Mouse (Mus musculus): ENCODE results near the gene Gpsm1. TPM values are rescaled to one million over a fixed set of nuclear protein-coding genes. Genes with fewer than 3 reads are reported as not detected.

Gpsm1 gene
- polyA plus RNA-seq (2014; fragmentation: Nextera tagmentation; extraction: Ambion mirVana), result 24.0 and 24.1 TPM in 2 replicates

GRCm38 (mm10) chr2:26315072-26315924, at the start of gene Gpsm1:
Gene Gpsm1 (plus strand): TSS chr2:26315515.
- Histone ChIP-seq H3K9ac (replicated peaks; ENCODE audit: low read depth, low read length) (peak within 1 kb of the TSS; percentile 95), H3K4me2 (replicated peaks; ENCODE audit: low read depth, low read length) (peak within 1 kb of the TSS; percentile 84), H3K4me1 (ENCODE audit: control insufficient read depth, insufficient read depth, low read length) (peaks cover 33% of the 10 kb centered on the region), H3K27me3 (ENCODE audit: control insufficient read depth, insufficient read depth, low read length) (no peaks in the 10 kb centered on the region), H3K36me3 (ENCODE audit: control insufficient read depth, insufficient read depth, low read length) (0 out of 2 replicates have a peak, but pooled peaks cover 3% of the 10 kb centered on the region), H3K9me3 (ENCODE audit: control insufficient read depth, low read depth, low read length) (no peaks in the 10 kb centered on the region), H3K4me3 (ENCODE audit: low read depth, low read length) (peak within 1 kb of the TSS; percentile 90), H3K27ac (ENCODE audit: low read length) (peak within 1 kb of the TSS; percentile 96)
- WGBS, result under 1% methylated on average over 63 of the region's 66 CpGs
- ATAC-seq (ENCODE audit: insufficient number of reproducible peaks, insufficient read depth, low FRiP score, low read depth), result peak; percentile 87

- Histone ChIP-seq H3K27me3 (ENCODE audit: control insufficient read depth, insufficient read depth, low read length) (no peaks in the 10 kb centered on the region), H3K4me1 (ENCODE audit: control insufficient read depth, insufficient read depth, low read length) (no peaks in the 10 kb centered on the region), H3K4me2 (replicated peaks; ENCODE audit: low read depth, low read length) (no peak overlapping the region), H3K27ac (ENCODE audit: low read length) (no peak overlapping the region), H3K36me3 (ENCODE audit: control insufficient read depth, insufficient read depth, low read length) (no peaks in the 10 kb centered on the region), H3K4me3 (ENCODE audit: low read depth, low read length) (no peak overlapping the region), H3K9me3 (ENCODE audit: control insufficient read depth, low read depth, low read length) (no peaks in the 10 kb centered on the region), H3K9ac (replicated peaks; ENCODE audit: low read depth, low read length) (no peak overlapping the region)
- no peak for ATAC-seq (ENCODE audit: insufficient number of reproducible peaks, insufficient read depth, low FRiP score, low read depth)
- 73% methylated on average over 10 of the region's 10 CpGs for WGBS
Measured at GRCm38 (mm10) chr2:26266066-26266742, 49.1 kb upstream of the Gpsm1 start.

GRCm38 (mm10) chr2:26268216-26268615, 47.1 kb upstream of the Gpsm1 start:
- no peak for ATAC-seq (ENCODE audit: insufficient number of reproducible peaks, insufficient read depth, low FRiP score, low read depth)
- no peaks in the 10 kb centered on the region for H3K9me3 ChIP-seq (ENCODE audit: control insufficient read depth, low read depth, low read length)
- no peak overlapping the region for H3K27ac ChIP-seq (ENCODE audit: low read length)
- H3K36me3 ChIP-seq (ENCODE audit: control insufficient read depth, insufficient read depth, low read length), result no peaks in the 10 kb centered on the region
- H3K9ac ChIP-seq (replicated peaks; ENCODE audit: low read depth, low read length), result no peak overlapping the region
- 72% methylated on average over 3 of the region's 3 CpGs for WGBS
- H3K27me3 ChIP-seq (ENCODE audit: control insufficient read depth, insufficient read depth, low read length), result no peaks in the 10 kb centered on the region
- no peak overlapping the region for H3K4me3 ChIP-seq (ENCODE audit: low read depth, low read length)
- H3K4me2 ChIP-seq (replicated peaks; ENCODE audit: low read depth, low read length), result no peak overlapping the region
- no peaks in the 10 kb centered on the region for H3K4me1 ChIP-seq (ENCODE audit: control insufficient read depth, insufficient read depth, low read length)

GRCm38 (mm10) chr2:26273611-26274010, 41.7 kb upstream of the Gpsm1 start:
- no peaks in the 10 kb centered on the region for H3K9me3 ChIP-seq (ENCODE audit: control insufficient read depth, low read depth, low read length)
- H3K36me3 ChIP-seq (ENCODE audit: control insufficient read depth, insufficient read depth, low read length), result no peaks in the 10 kb centered on the region
- no peak overlapping the region for H3K9ac ChIP-seq (replicated peaks; ENCODE audit: low read depth, low read length)
- ATAC-seq (ENCODE audit: insufficient number of reproducible peaks, insufficient read depth, low FRiP score, low read depth), result peak; percentile 28; the same call in 1 of the 2 replicates
- H3K4me1 ChIP-seq (ENCODE audit: control insufficient read depth, insufficient read depth, low read length), result no peaks in the 10 kb centered on the region
- no peak overlapping the region for H3K4me3 ChIP-seq (ENCODE audit: low read depth, low read length)
- H3K4me2 ChIP-seq (replicated peaks; ENCODE audit: low read depth, low read length), result no peak overlapping the region
- no peak overlapping the region for H3K27ac ChIP-seq (ENCODE audit: low read length)
- 20% methylated on average over 7 of the region's 7 CpGs for WGBS
- no peaks in the 10 kb centered on the region for H3K27me3 ChIP-seq (ENCODE audit: control insufficient read depth, insufficient read depth, low read length)

- 76% methylated on average over 3 of the region's 3 CpGs for WGBS
- Histone ChIP-seq H3K9me3 (ENCODE audit: control insufficient read depth, low read depth, low read length) (no peaks in the 10 kb centered on the region), H3K4me3 (ENCODE audit: low read depth, low read length) (no peak overlapping the region), H3K36me3 (ENCODE audit: control insufficient read depth, insufficient read depth, low read length) (no peaks in the 10 kb centered on the region), H3K4me1 (ENCODE audit: control insufficient read depth, insufficient read depth, low read length) (no peaks in the 10 kb centered on the region), H3K27me3 (ENCODE audit: control insufficient read depth, insufficient read depth, low read length) (no peaks in the 10 kb centered on the region), H3K4me2 (replicated peaks; ENCODE audit: low read depth, low read length) (no peak overlapping the region), H3K9ac (replicated peaks; ENCODE audit: low read depth, low read length) (no peak overlapping the region), H3K27ac (ENCODE audit: low read length) (no peak overlapping the region)
- ATAC-seq (ENCODE audit: insufficient number of reproducible peaks, insufficient read depth, low FRiP score, low read depth), result no peak
Measured at GRCm38 (mm10) chr2:26279712-26280111, 35.6 kb upstream of the Gpsm1 start.

GRCm38 (mm10) chr2:26280594-26280993, 34.7 kb upstream of the Gpsm1 start:
- Histone ChIP-seq H3K9ac (replicated peaks; ENCODE audit: low read depth, low read length) (no peak overlapping the region), H3K27me3 (ENCODE audit: control insufficient read depth, insufficient read depth, low read length) (no peaks in the 10 kb centered on the region), H3K36me3 (ENCODE audit: control insufficient read depth, insufficient read depth, low read length) (no peaks in the 10 kb centered on the region), H3K9me3 (ENCODE audit: control insufficient read depth, low read depth, low read length) (no peaks in the 10 kb centered on the region), H3K4me2 (replicated peaks; ENCODE audit: low read depth, low read length) (no peak overlapping the region), H3K4me1 (ENCODE audit: control insufficient read depth, insufficient read depth, low read length) (no peaks in the 10 kb centered on the region), H3K27ac (ENCODE audit: low read length) (no peak overlapping the region), H3K4me3 (ENCODE audit: low read depth, low read length) (no peak overlapping the region)
- WGBS, result 77% methylated on average over 11 of the region's 11 CpGs
- ATAC-seq (ENCODE audit: insufficient number of reproducible peaks, insufficient read depth, low FRiP score, low read depth), result no peak

GRCm38 (mm10) chr2:26285804-26286203, 29.5 kb upstream of the Gpsm1 start:
- Histone ChIP-seq H3K27me3 (ENCODE audit: control insufficient read depth, insufficient read depth, low read length) (no peaks in the 10 kb centered on the region), H3K9ac (replicated peaks; ENCODE audit: low read depth, low read length) (no peak overlapping the region), H3K4me3 (ENCODE audit: low read depth, low read length) (no peak overlapping the region), H3K27ac (ENCODE audit: low read length) (no peak overlapping the region), H3K4me1 (ENCODE audit: control insufficient read depth, insufficient read depth, low read length) (no peaks in the 10 kb centered on the region), H3K9me3 (ENCODE audit: control insufficient read depth, low read depth, low read length) (no peaks in the 10 kb centered on the region), H3K36me3 (ENCODE audit: control insufficient read depth, insufficient read depth, low read length) (no peaks in the 10 kb centered on the region), H3K4me2 (replicated peaks; ENCODE audit: low read depth, low read length) (no peak overlapping the region)
- WGBS, result 42% methylated on average over 7 of the region's 7 CpGs
- ATAC-seq (ENCODE audit: insufficient number of reproducible peaks, insufficient read depth, low FRiP score, low read depth), result no peak

GRCm38 (mm10) chr2:26286391-26286790, 28.9 kb upstream of the Gpsm1 start:
- no peaks in the 10 kb centered on the region for H3K27me3 ChIP-seq (ENCODE audit: control insufficient read depth, insufficient read depth, low read length)
- H3K27ac ChIP-seq (ENCODE audit: low read length), result no peak overlapping the region
- H3K4me1 ChIP-seq (ENCODE audit: control insufficient read depth, insufficient read depth, low read length), result no peaks in the 10 kb centered on the region
- no peak overlapping the region for H3K9ac ChIP-seq (replicated peaks; ENCODE audit: low read depth, low read length)
- no peak overlapping the region for H3K4me3 ChIP-seq (ENCODE audit: low read depth, low read length)
- no peak overlapping the region for H3K4me2 ChIP-seq (replicated peaks; ENCODE audit: low read depth, low read length)
- no peaks in the 10 kb centered on the region for H3K36me3 ChIP-seq (ENCODE audit: control insufficient read depth, insufficient read depth, low read length)
- ATAC-seq (ENCODE audit: insufficient number of reproducible peaks, insufficient read depth, low FRiP score, low read depth), result no peak
- 31% methylated on average over 7 of the region's 7 CpGs for WGBS
- no peaks in the 10 kb centered on the region for H3K9me3 ChIP-seq (ENCODE audit: control insufficient read depth, low read depth, low read length)
